Mouse (Mus musculus) intestine, postnatal 0 days (tissue): ENCODE data around the gene Ankib1. TPM values are rescaled to one million over a fixed set of nuclear protein-coding genes. Genes with fewer than 3 reads are reported as not detected.

ENCODE experiments used
- ATAC-seq: fragments of 200-750 bp; cut with Nextera tagmentation; 2 replicates; pipeline ENCODE4 v1.8.0; 2017; ENCODE audit warnings: mild to moderate bottlenecking, moderate TSS enrichment, moderate library complexity
- H3K27ac ChIP-seq: fragments of 300-500 bp; sonication (generic); 2 replicates; pipeline ENCODE4 v1.5.1; 2014; ENCODE audit warnings: mild to moderate bottlenecking, low read depth, low read length, moderate library complexity
- H3K27me3 ChIP-seq: fragments of 300-500 bp; sonication (generic); replicated peaks from 2 replicates; pipeline ENCODE4 v1.6.1; 2014; ENCODE audit warnings: low read length, mixed read lengths; ENCODE audit not compliant: control insufficient read depth, insufficient read depth
- H3K36me3 ChIP-seq: fragments of 300-500 bp; sonication (generic); 2 replicates; pipeline ENCODE4 v1.6.1; 2014; ENCODE audit warnings: mild to moderate bottlenecking, moderate library complexity; ENCODE audit not compliant: control insufficient read depth, insufficient read depth
- H3K4me1 ChIP-seq: fragments of 300-500 bp; sonication (generic); replicated peaks from 2 replicates; pipeline ENCODE4 v1.6.1; 2014; ENCODE audit warnings: antibody characterized with exemption, low read length, mixed read lengths; ENCODE audit not compliant: control insufficient read depth, insufficient read depth
- H3K4me2 ChIP-seq: fragments of 300-500 bp; sonication (generic); replicated peaks from 2 replicates; pipeline ENCODE4 v1.6.1; 2014; ENCODE audit warnings: low read depth, mild to moderate bottlenecking, moderate library complexity
- H3K4me3 ChIP-seq: fragments of 300-500 bp; sonication (generic); 2 replicates; pipeline ENCODE4 v1.5.1; 2014; ENCODE audit warnings: low read depth, low read length
- H3K9ac ChIP-seq: fragments of 300-500 bp; sonication (generic); 2 replicates; pipeline ENCODE4 v1.6.1; 2014; ENCODE audit warnings: mild to moderate bottlenecking, low read depth, low read length
- H3K9me3 ChIP-seq: fragments of 300-500 bp; sonication (generic); 2 replicates; pipeline ENCODE4 v1.6.1; 2016; ENCODE audit warnings: mixed run types; ENCODE audit not compliant: control insufficient read depth
- CTCF ChIP-seq: sonication (generic); IDR thresholded peaks from 2 replicates; pipeline ENCODE4 v1.5.1; 2016; ENCODE audit warnings: low read depth, mild to moderate bottlenecking, control low read depth, antibody characterized with exemption, moderate library complexity
- WGBS: fragments of 180-500 bp; shearing (Covaris S2); extraction: QIAGEN DNeasy Blood & Tissue Kit; methylation state at CpG from one replicate; pipeline ENCODE4 v1.1.7; 2014; 5-methylcytosine and 5-hydroxymethylcytosine counted together
- polyA plus RNA-seq: library from polyadenylated mRNA; unstranded; fragments of >200 nt; fragmentation: Nextera tagmentation; extraction: Ambion mirVana; gene quantifications from 2 replicates; pipeline ENCODE4 v1.2.1, GENCODE M21; 2015

Ankib1 gene
- polyA plus RNA-seq, 1 experiment from 2014 or later = 5.5 TPM

DNA sequence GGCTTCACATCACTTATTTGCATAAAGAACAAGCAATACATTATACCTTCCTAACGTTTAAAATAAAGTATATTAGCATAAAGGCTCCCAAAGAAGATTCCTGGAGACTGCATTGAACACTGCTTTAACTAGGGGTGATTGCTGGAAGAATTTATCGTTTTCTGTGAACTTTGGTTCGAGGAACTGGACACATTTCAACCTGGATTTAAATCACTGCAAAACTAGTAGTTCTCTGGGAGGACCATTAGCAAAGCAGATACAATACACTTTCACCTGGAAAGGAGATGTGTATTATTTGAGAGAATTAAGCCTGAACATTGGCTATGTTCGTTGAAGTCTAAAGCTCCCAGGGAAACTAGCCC lies 153.9 kb downstream of the Ankib1 start:
- H3K9ac ChIP-seq = no peak overlapping the region
- no peak for ATAC-seq
- no peak for TF ChIP-seq CTCF
- H3K4me3 ChIP-seq = no peak overlapping the region
- no peaks in the 10 kb centered on the region for H3K27me3 ChIP-seq
- peaks cover 9% of the 10 kb centered on the region for H3K36me3 ChIP-seq
- no peaks in the 10 kb centered on the region for H3K9me3 ChIP-seq
- H3K27ac ChIP-seq = no peak overlapping the region
- H3K4me1 ChIP-seq = 0 out of 2 replicates have a peak, but pooled peaks cover 3% of the 10 kb centered on the region
- H3K4me2 ChIP-seq = no peak overlapping the region
- WGBS = 71% methylated on average over 4 of the region's 4 CpGs

DNA sequence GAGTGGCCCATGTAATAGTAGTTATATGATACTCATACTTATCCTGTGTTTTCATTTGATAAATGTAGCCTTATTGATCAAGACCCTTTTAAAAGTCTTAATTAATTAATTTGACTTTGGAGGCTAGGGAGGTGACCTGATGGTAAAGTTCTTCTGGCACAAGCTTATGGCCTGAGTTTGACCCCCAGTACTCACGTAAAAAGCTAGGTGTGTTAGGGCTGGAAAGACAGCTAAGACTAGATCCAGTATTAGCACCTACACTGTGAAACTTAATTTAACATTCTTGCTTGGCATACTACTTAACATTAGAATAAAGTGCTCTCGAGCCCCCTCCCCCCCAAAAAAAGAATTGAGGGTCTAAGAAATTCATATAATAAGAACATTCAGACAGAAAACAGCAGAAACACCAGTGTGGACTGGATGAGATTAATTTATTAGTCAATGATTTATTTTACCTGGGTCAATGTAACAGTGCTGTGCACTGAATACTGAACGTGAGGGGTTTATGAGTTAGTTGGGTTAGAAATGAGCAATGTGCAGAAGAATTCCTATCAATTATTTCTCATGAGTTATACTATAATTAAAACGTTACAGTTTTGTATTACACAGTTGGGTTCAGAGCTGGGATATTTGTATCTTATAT lies 154.4 kb downstream of the Ankib1 start:
- Histone ChIP-seq H3K4me1 (0 out of 2 replicates have a peak, but pooled peaks cover 3% of the 10 kb centered on the region), H3K4me3 (peak overlapping the region; percentile 97; the same call in 1 of the 2 replicates), H3K9ac (no peak overlapping the region), H3K9me3 (no peaks in the 10 kb centered on the region), H3K4me2 (peak overlapping the region; percentile 30; the same call in 1 of the 2 replicates), H3K27ac (no peak overlapping the region), H3K36me3 (peaks cover 12% of the 10 kb centered on the region), H3K27me3 (no peaks in the 10 kb centered on the region)
- ATAC-seq = peak; percentile 9; the same call in 1 of the 2 replicates
- TF ChIP-seq CTCF = no peak
- 38% methylated on average over 4 of the region's 4 CpGs for WGBS

DNA sequence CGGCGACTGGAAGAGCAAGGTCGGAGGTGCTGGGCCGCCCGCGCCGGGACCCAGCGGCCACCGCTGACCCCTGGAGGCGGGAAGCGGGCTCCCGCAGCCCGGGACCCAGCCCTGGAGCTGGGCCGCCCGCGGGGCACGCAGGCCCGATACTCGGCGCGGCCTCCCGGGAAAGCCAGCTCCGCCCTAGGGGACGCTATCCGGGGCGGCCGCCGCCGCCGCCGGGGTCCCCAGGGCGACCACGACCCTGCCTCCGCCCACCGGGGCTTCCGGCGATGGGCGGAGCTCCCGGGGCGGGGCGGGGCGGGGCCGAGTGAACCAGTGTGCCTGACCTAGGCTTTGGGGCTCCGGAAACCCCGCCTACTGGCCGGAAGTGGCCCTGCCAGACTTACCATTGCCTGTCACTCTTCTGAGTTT lies 155.0 kb downstream of the Ankib1 start:
- peak overlapping the region; percentile 62 for H3K4me2 ChIP-seq
- peak overlapping the region; percentile 97 for H3K4me3 ChIP-seq
- no peaks in the 10 kb centered on the region for H3K9me3 ChIP-seq
- peak; percentile 93 for ATAC-seq
- H3K36me3 ChIP-seq = peaks cover 16% of the 10 kb centered on the region
- no peaks in the 10 kb centered on the region for H3K27me3 ChIP-seq
- H3K27ac ChIP-seq = peak overlapping the region; percentile 95
- under 1% methylated on average over 32 of the region's 46 CpGs for WGBS
- TF ChIP-seq CTCF = peak; percentile 36; the same call in 1 of the 2 replicates
- 0 out of 2 replicates have a peak, but pooled peaks cover 3% of the 10 kb centered on the region for H3K4me1 ChIP-seq
- peak overlapping the region; percentile 92 for H3K9ac ChIP-seq

DNA sequence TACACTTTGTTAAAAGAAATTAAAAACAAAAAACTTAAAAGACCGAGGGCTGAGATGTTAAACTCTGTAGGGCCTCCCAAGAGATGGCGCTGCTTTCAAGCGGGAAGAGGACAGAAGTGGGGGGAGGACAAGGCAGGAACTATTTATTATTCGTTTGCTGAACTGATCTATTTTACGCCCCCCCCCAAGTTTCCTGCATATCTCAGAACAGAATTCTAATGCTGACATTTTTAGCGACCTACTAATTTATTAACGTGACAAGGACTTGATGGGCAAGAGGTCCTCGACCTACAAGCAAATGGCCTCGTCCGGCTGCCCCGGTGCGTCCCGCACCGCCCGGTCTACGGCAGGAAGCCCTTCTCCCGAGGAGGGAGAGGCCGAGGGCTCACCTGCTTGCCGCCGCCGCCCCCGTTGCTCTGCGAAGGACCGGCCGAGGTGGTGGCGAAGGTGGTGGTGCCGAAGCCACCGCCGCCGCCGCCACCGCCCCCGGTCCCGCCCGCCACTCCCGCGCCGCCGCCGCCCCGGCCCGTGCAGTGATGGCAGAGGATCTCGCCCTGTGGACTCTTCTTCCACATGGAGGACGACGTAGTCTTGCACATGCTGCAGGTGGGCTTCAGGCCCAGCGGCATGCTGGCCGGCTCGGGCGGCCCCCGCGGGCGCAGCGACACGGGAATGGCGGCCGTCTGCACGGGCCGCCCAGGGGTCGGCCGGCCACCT lies 155.6 kb downstream of the Ankib1 start:
- ATAC-seq = peak; percentile 76
- Histone ChIP-seq H3K27me3 (no peaks in the 10 kb centered on the region), H3K4me3 (peak overlapping the region; percentile 97), H3K9ac (peak overlapping the region; percentile 92), H3K36me3 (peaks cover 21% of the 10 kb centered on the region), H3K4me2 (peak overlapping the region; percentile 62), H3K27ac (peak overlapping the region; percentile 95), H3K9me3 (no peaks in the 10 kb centered on the region), H3K4me1 (0 out of 2 replicates have a peak, but pooled peaks cover 3% of the 10 kb centered on the region)
- TF ChIP-seq CTCF = peak; percentile 78
- WGBS = under 1% methylated on average over 58 of the region's 60 CpGs

DNA sequence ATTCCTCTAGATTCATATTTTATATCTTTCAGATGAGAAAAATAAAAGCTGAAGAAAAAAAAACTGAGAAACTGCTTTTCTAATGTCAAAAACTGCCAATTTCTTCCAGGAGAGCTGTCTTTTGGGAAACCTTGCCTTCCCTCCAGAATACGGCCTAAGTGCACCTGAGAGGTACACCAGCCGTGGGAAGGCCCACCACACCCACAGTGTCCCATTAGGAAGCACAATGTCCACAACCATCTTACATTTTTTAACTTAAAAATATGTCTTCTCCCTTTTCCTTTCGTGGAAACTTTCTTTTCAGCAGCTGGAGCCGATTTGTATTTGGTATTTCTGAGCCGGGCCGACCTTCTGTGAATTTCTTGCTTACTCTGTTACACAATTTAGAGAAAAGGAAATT lies 156.2 kb downstream of the Ankib1 start:
- no peak for TF ChIP-seq CTCF
- H3K4me1 ChIP-seq = 0 out of 2 replicates have a peak, but pooled peaks cover 3% of the 10 kb centered on the region
- no peak overlapping the region for H3K27ac ChIP-seq
- no peaks in the 10 kb centered on the region for H3K27me3 ChIP-seq
- WGBS = 19% methylated on average over 6 of the region's 6 CpGs
- peaks cover 28% of the 10 kb centered on the region for H3K36me3 ChIP-seq
- peak overlapping the region; percentile 62 for H3K4me2 ChIP-seq
- H3K4me3 ChIP-seq = peak overlapping the region; percentile 97
- no peak overlapping the region for H3K9ac ChIP-seq
- no peaks in the 10 kb centered on the region for H3K9me3 ChIP-seq
- no peak for ATAC-seq

DNA sequence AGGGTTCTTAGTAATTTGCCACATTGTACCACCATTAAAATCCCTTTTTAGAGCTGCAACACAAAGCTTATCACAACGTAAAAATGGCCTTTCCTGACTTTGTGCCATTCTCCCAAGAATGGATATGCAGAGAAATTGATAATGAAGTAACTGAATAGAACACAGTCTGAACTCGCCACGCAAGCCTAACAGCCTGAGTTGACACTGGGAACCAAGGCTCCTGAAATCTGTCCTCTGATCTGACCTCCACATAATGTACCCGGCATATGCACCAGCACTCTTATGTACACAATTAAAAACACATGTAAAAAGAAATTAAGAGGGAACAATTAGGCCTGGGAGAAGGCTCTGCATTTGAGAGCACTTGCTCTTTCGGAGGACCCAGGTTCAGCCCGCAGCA lies 157.4 kb downstream of the Ankib1 start:
- WGBS = 77% methylated on average over 6 of the region's 6 CpGs
- Histone ChIP-seq H3K27me3 (no peaks in the 10 kb centered on the region), H3K4me3 (no peak overlapping the region), H3K27ac (no peak overlapping the region), H3K36me3 (peaks cover 35% of the 10 kb centered on the region), H3K9ac (no peak overlapping the region; the same call in 1 of the 2 replicates), H3K4me2 (no peak overlapping the region), H3K9me3 (no peaks in the 10 kb centered on the region), H3K4me1 (0 out of 2 replicates have a peak, but pooled peaks cover 3% of the 10 kb centered on the region)
- TF ChIP-seq CTCF = no peak
- ATAC-seq = no peak
